Mouse (Mus musculus): ENCODE results near the gene Gm15093. TPM values are rescaled to one million over a fixed set of nuclear protein-coding genes. Genes with fewer than 3 reads are reported as not detected.
"Not testable (repeated sequence)": the region's sequence is repeated elsewhere in the genome, so short reads cannot be mapped to it uniquely, and the experiment has no call there.

The Gm15093 gene
- polyA plus RNA-seq (2012; rRNA removed) = not detected in 2 replicates

DNA sequence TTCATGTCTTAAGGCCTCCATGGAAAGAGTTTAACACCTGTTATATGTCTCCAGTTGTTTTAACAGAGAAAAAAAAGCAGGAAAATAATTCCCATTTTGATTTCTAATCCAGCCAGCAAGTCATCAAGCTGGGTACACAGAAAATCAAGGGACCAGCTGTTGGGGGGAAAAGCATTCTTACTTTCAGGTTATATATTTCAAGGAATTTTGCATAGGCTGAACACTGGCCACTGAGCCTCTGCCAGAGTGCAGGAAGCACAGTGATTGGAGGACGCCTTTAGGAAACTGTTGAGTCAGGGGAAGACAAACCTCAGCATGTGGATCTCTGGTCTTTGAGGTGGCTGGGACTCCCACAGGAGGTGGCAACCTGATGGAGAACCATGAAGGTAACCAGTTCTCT is at the start of gene Gm15093:
Gene Gm15093, plus strand, starts transcription at position 301 of the 400 bp plus-strand sequence.
- not testable (repeated sequence) for DNase-seq (ENCODE audit: low spot score)

Other genes starting within 250 kb of the Gm15093 start
- not detected in 2 replicates for gene Ott, start 198.1 kb upstream of the Gm15093 start, polyA plus RNA-seq (2012; rRNA removed)
- not detected in 2 replicates for gene Gm15085, start 175.2 kb downstream of the Gm15093 start, polyA plus RNA-seq (2012; rRNA removed)

Measured in urinary bladder, adult 2 months (tissue).